Mouse (Mus musculus): ENCODE measurements around the gene Ccdc83.

Gene Ccdc83

GRCm38 (mm10) chr7:90259899-90260298 is 5.7 kb downstream of the Ccdc83 start:
- DNase-seq (ENCODE audit: low read depth, low spot score) = no peak

GRCm38 (mm10) chr7:90258701-90259100 is 6.9 kb downstream of the Ccdc83 start:
- no peak for DNase-seq (ENCODE audit: low read depth, low spot score)

- DNase-seq (ENCODE audit: low read depth, low spot score) = no peak
Measured at GRCm38 (mm10) chr7:90252946-90253345, 12.6 kb downstream of the Ccdc83 start.

- DNase-seq (ENCODE audit: low read depth, low spot score) = no peak
Measured at GRCm38 (mm10) chr7:90243643-90244042, 21.9 kb downstream of the Ccdc83 start.

GRCm38 (mm10) chr7:90243151-90243550 is 22.4 kb downstream of the Ccdc83 start:
- DNase-seq (ENCODE audit: low read depth, low spot score) = no peak

GRCm38 (mm10) chr7:90236289-90236905 is 29.2 kb downstream of the Ccdc83 start:
- no peak for DNase-seq (ENCODE audit: low read depth, low spot score)

- DNase-seq (ENCODE audit: low read depth, low spot score) = no peak
Measured at GRCm38 (mm10) chr7:90233921-90234320, 31.7 kb downstream of the Ccdc83 start.

- DNase-seq (ENCODE audit: low read depth, low spot score) = no peak
Measured at GRCm38 (mm10) chr7:90231431-90231830, 34.1 kb downstream of the Ccdc83 start.

GRCm38 (mm10) chr7:90228884-90229283 is 36.7 kb downstream of the Ccdc83 start:
- DNase-seq (ENCODE audit: low read depth, low spot score) = peak; percentile 65

- no peak for DNase-seq (ENCODE audit: low read depth, low spot score)
Measured at GRCm38 (mm10) chr7:90228075-90228474, 37.5 kb downstream of the Ccdc83 start.

GRCm38 (mm10) chr7:90221487-90221886 is 44.1 kb downstream of the Ccdc83 start:
- DNase-seq (ENCODE audit: low read depth, low spot score) = no peak

- DNase-seq (ENCODE audit: low read depth, low spot score) = no peak
Measured at GRCm38 (mm10) chr7:90218122-90218521, 47.5 kb downstream of the Ccdc83 start.

- DNase-seq (ENCODE audit: low read depth, low spot score) = no peak
Measured at GRCm38 (mm10) chr7:90216511-90216910, 49.1 kb downstream of the Ccdc83 start.

GRCm38 (mm10) chr7:90210947-90211346 is 54.6 kb downstream of the Ccdc83 start:
- DNase-seq (ENCODE audit: low read depth, low spot score) = no peak

- no peak for DNase-seq (ENCODE audit: low read depth, low spot score)
Measured at GRCm38 (mm10) chr7:90210116-90210515, 55.5 kb downstream of the Ccdc83 start.

GRCm38 (mm10) chr7:90203914-90204313 is 61.7 kb downstream of the Ccdc83 start:
- no peak for DNase-seq (ENCODE audit: low read depth, low spot score)

GRCm38 (mm10) chr7:90201877-90202465 is 63.6 kb downstream of the Ccdc83 start:
- DNase-seq (ENCODE audit: low read depth, low spot score) = no peak

- DNase-seq (ENCODE audit: low read depth, low spot score) = no peak
Measured at GRCm38 (mm10) chr7:90200251-90200650, 65.3 kb downstream of the Ccdc83 start.

- DNase-seq (ENCODE audit: low read depth, low spot score) = no peak
Measured at GRCm38 (mm10) chr7:90180635-90181034, 84.9 kb downstream of the Ccdc83 start.

- DNase-seq (ENCODE audit: low read depth, low spot score) = no peak
Measured at GRCm38 (mm10) chr7:90175576-90175975, 90.0 kb downstream of the Ccdc83 start.
